Mouse (Mus musculus): ENCODE data around the gene Nol7. TPM values are rescaled to one million over a fixed set of nuclear protein-coding genes. Genes with fewer than 3 reads are reported as not detected.

Gene Nol7
- polyA plus RNA-seq, 1 experiment from 2014 or later = 111 TPM

Other genes with a start within 250 kb of the Nol7 start
- gene Tbc1d7, start 226.9 kb upstream of the Nol7 start, polyA plus RNA-seq (2015; fragmentation: Nextera tagmentation; extraction: Ambion mirVana) = 55.9 and 60.9 TPM in 2 replicates
- 0.51 and 0.83 TPM in 2 replicates for gene Gfod1, start 94.2 kb upstream of the Nol7 start, polyA plus RNA-seq (2015; fragmentation: Nextera tagmentation; extraction: Ambion mirVana)
- 24.5 and 25.5 TPM in 2 replicates for gene Sirt5, start 32.9 kb upstream of the Nol7 start, polyA plus RNA-seq (2015; fragmentation: Nextera tagmentation; extraction: Ambion mirVana)
- 4.9 and 6.2 TPM in 2 replicates for gene Ranbp9, start 82.9 kb downstream of the Nol7 start, polyA plus RNA-seq (2015; fragmentation: Nextera tagmentation; extraction: Ambion mirVana)
- 14.1 and 14.6 TPM in 2 replicates for gene Mcur1, start 161.8 kb downstream of the Nol7 start, polyA plus RNA-seq (2015; fragmentation: Nextera tagmentation; extraction: Ambion mirVana)
- 1.8 and 2.4 TPM in 2 replicates for gene Rnf182, start 217.3 kb downstream of the Nol7 start, polyA plus RNA-seq (2015; fragmentation: Nextera tagmentation; extraction: Ambion mirVana)

Data from heart, embryonic 13.5 days (tissue).